Mouse (Mus musculus): ENCODE measurements at regions not wholly inside any gene's neighbourhood (a gene's known extent, or its start where the extent isn't known, plus 50 kb on each side); places are given as distances from the start of the nearest gene placed in this dataset.

DNA sequence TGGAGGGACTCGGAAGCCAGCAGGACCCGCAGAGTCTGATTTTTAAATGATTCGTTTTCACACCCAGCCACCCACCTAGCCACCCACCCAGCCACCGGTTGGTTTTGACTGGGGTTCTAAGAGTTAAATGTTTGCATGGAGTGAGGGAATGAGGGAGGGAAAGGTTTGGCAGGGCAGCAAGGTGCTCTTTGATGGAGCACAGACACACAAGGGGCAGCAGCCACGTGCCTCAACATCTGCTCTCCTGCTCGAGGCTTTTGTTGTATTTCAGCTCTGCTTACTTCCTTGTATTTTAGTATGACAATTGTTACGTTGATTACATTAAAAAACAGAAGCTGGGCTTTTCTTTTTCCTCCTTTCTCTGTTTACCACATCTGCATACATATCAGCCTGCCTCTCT, 367.6 kb downstream of the Ajap1 start:
- Histone ChIP-seq H3K36me3 (replicated peaks in 1 of 2; ENCODE audit: control insufficient read depth in 1 of 2, insufficient read depth in 1 of 2, low read length in 1 of 2) (no peaks in the 10 kb centered on the region), H3K4me3 (replicated peaks in 1 of 3; ENCODE audit: low read depth in 2 of 3, low read length in 2 of 3, poor library complexity in 1 of 3) (no peak overlapping the region), H3K27me3 (replicated peaks) (no peaks in the 10 kb centered on the region), H3K79me2 (replicated peaks; ENCODE audit: control insufficient read depth, extremely low read depth, insufficient read depth, poor library complexity, severe bottlenecking) (no peaks in the 10 kb centered on the region), H3K9ac (ENCODE audit: insufficient read depth, low read depth) (no peak overlapping the region), H3K9me3 (replicated peaks; ENCODE audit: low read length) (peaks cover 92% of the 10 kb centered on the region), H3K4me1 (ENCODE audit: control insufficient read depth in 1 of 2, insufficient read depth in 2 of 2) (no peaks in the 10 kb centered on the region), H3K27ac (ENCODE audit: insufficient read depth, low read depth) (no peak overlapping the region), H3K4me2 (ENCODE audit: insufficient read depth, low read depth, poor library complexity, severe bottlenecking) (no peak overlapping the region)
- no peak for TF ChIP-seq CHD1 (IDR thresholded peaks at IDR 0.05; ENCODE audit: low read depth, low read length)
- no peak for TF ChIP-seq USF2 (conservative IDR thresholded peaks at IDR 0.05; ENCODE audit: low read depth, low read length)
- DNase-seq (ENCODE audit: extremely low read depth), result no peak
- in situ Hi-C loops (cut with MboI; ENCODE audit: low pct_ligation_motif_present, low pct_unique_long_range_greater_than_20kb, low sequenced_read_pairs), result no loop called here
- dilution Hi-C loops (cut with MboI; ENCODE audit: extremely low pct_ligation_motif_present, extremely low pct_unique_long_range_greater_than_20kb, low sequenced_read_pairs), result no loop called here

DNA sequence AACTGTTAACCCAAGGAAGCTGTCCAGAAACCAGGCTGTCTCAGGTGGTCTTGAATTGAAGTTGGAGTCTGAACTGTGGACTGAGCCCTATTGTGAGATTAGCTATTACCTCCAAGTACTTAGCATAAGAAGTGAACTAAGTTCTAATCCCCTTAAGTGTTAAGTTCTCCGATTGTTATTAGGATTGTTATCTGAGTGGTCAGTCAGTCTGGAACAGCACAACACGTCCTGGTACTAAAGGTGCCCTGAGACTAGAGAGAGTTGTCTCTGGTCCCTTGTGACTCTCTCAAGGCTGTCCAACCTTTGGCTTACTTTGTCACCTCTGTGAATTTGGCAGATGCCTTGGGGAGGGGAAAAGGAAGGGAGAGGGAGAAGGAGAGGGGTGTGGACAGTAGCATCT, 369.0 kb downstream of the Ajap1 start:
- in situ Hi-C loops (cut with MboI; ENCODE audit: low pct_ligation_motif_present, low pct_unique_long_range_greater_than_20kb, low sequenced_read_pairs), result no loop called here
- TF ChIP-seq HCFC1 (IDR thresholded peaks at IDR 0.05; ENCODE audit: low read depth, low read length) (no peak), USF1 (IDR thresholded peaks at IDR 0.05; ENCODE audit: low read depth, low read length) (no peak), TCF12 (IDR thresholded peaks at IDR 0.05; ENCODE audit: low read depth, low read length) (no peak), POLR2A (IDR thresholded peaks at IDR 0.05; ENCODE audit: low read depth, low read length) (no peak), UBTF (IDR thresholded peaks at IDR 0.05; ENCODE audit: low read depth, low read length) (no peak), ZNF384 (IDR thresholded peaks at IDR 0.05; ENCODE audit: low read depth, low read length) (no peak), CHD1 (IDR thresholded peaks at IDR 0.05; ENCODE audit: low read depth, low read length) (no peak), JUND (conservative IDR thresholded peaks at IDR 0.05; ENCODE audit: low read depth, low read length) (no peak), SIN3A (IDR thresholded peaks at IDR 0.05; ENCODE audit: low read length) (no peak), BHLHE40 (IDR thresholded peaks at IDR 0.05; ENCODE audit: low read depth, low read length) (no peak), JUN (IDR thresholded peaks at IDR 0.05; ENCODE audit: insufficient read depth, low read depth, low read length) (no peak), MAZ (IDR thresholded peaks at IDR 0.05; ENCODE audit: low read depth, low read length) (no peak), PAX5 (IDR thresholded peaks at IDR 0.05; ENCODE audit: low read length) (no peak), SMC3 (IDR thresholded peaks at IDR 0.05; ENCODE audit: low read depth, low read length) (no peak), CTCF (conservative IDR thresholded peaks at IDR 0.05 in 1 of 2, IDR thresholded peaks at IDR 0.05 in 1 of 2; ENCODE audit: low read depth in 2 of 2, low read length in 2 of 2) (no peak), ZC3H11A (IDR thresholded peaks at IDR 0.05; ENCODE audit: low read depth, low read length) (no peak), MAX (IDR thresholded peaks at IDR 0.05; ENCODE audit: low read length) (no peak), TBP (conservative IDR thresholded peaks at IDR 0.05; ENCODE audit: low read depth, low read length) (no peak), EP300 (IDR thresholded peaks at IDR 0.05; ENCODE audit: low read length) (no peak), RCOR1 (conservative IDR thresholded peaks at IDR 0.05; ENCODE audit: low read depth, low read length) (no peak)
- H3K27ac ChIP-seq (ENCODE audit: insufficient read depth, low read depth), result no peak overlapping the region
- H3K79me2 ChIP-seq (replicated peaks; ENCODE audit: control insufficient read depth, extremely low read depth, insufficient read depth, poor library complexity, severe bottlenecking), result no peaks in the 10 kb centered on the region
- H3K36me3 ChIP-seq (replicated peaks in 1 of 2; ENCODE audit: control insufficient read depth in 1 of 2, insufficient read depth in 1 of 2, low read length in 1 of 2), result no peaks in the 10 kb centered on the region
- dilution Hi-C loops (cut with MboI; ENCODE audit: extremely low pct_ligation_motif_present, extremely low pct_unique_long_range_greater_than_20kb, low sequenced_read_pairs), result no loop called here
- H3K4me1 ChIP-seq (ENCODE audit: control insufficient read depth in 1 of 2, insufficient read depth in 2 of 2), result no peaks in the 10 kb centered on the region
- H3K9ac ChIP-seq (ENCODE audit: insufficient read depth, low read depth), result no peak overlapping the region
- no peak for DNase-seq (ENCODE audit: extremely low read depth)
- no peak overlapping the region for H3K4me3 ChIP-seq (replicated peaks in 1 of 3; ENCODE audit: low read depth in 2 of 3, low read length in 2 of 3, poor library complexity in 1 of 3)
- H3K4me2 ChIP-seq (ENCODE audit: insufficient read depth, low read depth, poor library complexity, severe bottlenecking), result no peak overlapping the region
- no peaks in the 10 kb centered on the region for H3K27me3 ChIP-seq (replicated peaks)
- H3K9me3 ChIP-seq (replicated peaks; ENCODE audit: low read length), result peaks cover 90% of the 10 kb centered on the region
